Mouse (Mus musculus): ENCODE data around the gene Calm5. TPM values are rescaled to one million over a fixed set of nuclear protein-coding genes. Genes with fewer than 3 reads are reported as not detected.
A peak's percentile ranks its signal among the peaks of the same experiment; 100 is the strongest.
"Not testable (repeated sequence)": the region's sequence is repeated elsewhere in the genome, so short reads cannot be mapped to it uniquely, and the experiment has no call there.

The Calm5 gene
- not detected for total RNA-seq (2021)

DNA sequence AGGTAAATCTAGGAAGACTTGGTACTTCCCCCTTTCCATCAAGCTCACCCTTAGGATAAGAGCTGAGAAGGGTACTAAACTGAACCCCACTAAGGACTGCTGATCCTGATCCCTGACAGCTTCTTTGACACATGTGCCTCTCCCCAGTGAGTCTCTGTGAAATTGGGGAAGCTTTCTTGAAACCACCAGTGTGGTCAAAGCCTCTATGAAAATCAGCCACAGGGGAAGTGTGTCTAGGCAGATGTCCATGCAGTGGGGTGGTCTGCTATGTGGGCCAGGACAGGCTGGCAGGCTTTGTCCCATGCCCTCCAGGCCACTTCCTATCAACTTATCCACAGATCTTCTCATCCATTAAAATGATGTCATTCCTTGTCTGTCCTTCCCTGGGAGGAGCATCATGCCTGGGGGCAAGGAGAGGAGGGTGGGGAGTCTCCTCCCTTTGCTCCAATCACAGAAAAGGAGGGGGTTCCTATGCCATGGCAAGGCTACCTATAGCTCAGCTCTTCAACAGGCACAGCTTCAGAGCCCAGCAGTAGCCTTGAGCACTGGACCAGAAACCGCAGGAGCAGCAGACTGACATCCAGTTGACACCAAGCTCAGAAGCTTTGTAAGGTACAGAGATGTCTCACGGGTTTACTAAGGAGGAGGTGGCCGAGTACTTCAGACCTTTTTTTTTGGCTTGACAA, at the start of gene Calm5:
Gene Calm5, plus strand, starts transcription at position 526 of the 686 bp plus-strand sequence.
- DNase-seq (ENCODE audit: extremely low spot score in 1 of 2, low spot score in 2 of 2); intact Hi-C loops (cut with DNase I): not testable (repeated sequence)

DNA sequence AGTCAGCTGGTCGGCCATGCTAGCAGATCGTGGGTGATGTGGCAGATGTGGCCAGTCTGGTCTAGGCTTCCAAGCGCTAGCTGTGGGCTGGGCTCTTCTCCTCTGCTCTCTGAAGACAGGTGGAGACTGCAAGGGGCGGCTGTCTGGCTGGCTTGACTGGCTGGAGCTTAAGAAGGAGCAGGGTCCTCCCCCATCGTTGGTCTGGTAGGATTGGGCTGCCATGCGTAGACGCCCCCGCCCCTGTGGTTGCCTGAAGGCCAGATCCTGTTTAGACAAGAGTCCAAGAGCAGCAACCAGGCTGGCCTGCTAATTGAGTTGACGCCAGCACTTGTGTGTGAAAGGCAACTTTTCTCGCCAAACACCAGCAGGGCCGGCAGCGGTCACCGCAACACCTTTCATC, 49.8 kb upstream of the Calm5 start, which contains the start of gene Calml3:
Gene Calml3, minus strand, starts transcription at position 131 of the 400 bp plus-strand sequence.
- no peak for DNase-seq (ENCODE audit: extremely low spot score in 1 of 2, low spot score in 2 of 2)
- intact Hi-C loops (cut with DNase I) = no loop called here

DNA sequence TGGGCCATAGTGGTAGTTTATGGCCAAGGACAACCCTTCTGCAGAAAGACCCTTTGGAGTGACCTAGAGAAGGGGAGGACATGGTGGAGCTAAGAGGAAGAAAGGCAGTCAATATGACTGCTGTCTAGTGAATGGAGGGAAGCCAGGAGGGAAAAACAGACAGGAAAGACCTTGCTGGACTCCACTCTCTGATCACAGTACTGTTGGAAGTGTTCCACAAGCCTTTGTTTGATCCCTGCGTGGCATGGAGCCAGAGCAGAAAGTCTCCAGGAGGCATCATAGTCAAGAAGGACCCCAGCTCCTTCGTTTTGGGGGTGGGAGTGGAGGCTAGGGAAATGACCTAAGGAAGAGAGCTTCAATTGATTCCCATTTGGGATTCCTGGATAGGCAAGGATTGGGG, 48.8 kb upstream of the Calm5 start:
- intact Hi-C loops (cut with DNase I) = no loop called here
- peak in 1 of 2 experiments; percentile 63 for DNase-seq (ENCODE audit: extremely low spot score in 1 of 2, low spot score in 2 of 2)

DNA sequence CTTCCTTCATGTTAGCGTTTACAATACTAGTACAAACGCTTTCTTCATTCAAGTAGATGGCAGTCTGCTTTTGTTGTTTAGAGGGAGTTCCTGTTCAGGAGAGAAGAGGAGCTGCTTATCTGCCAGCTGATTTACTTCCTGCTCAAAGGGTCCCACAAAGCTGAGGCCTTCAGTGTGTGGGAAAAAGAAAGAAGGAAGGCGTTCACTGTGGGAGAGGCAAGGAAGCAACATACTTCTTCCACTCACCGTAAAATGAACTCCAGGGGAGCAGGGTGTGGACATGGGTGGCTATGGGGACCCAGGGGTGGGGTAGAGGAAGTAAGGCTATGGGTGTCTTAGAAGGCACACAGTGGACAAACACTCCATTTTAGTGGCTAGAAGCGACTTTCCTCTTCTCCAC, 48.3 kb upstream of the Calm5 start:
- no peak for DNase-seq (ENCODE audit: extremely low spot score in 1 of 2, low spot score in 2 of 2)
- intact Hi-C loops (cut with DNase I) = no loop called here

DNA sequence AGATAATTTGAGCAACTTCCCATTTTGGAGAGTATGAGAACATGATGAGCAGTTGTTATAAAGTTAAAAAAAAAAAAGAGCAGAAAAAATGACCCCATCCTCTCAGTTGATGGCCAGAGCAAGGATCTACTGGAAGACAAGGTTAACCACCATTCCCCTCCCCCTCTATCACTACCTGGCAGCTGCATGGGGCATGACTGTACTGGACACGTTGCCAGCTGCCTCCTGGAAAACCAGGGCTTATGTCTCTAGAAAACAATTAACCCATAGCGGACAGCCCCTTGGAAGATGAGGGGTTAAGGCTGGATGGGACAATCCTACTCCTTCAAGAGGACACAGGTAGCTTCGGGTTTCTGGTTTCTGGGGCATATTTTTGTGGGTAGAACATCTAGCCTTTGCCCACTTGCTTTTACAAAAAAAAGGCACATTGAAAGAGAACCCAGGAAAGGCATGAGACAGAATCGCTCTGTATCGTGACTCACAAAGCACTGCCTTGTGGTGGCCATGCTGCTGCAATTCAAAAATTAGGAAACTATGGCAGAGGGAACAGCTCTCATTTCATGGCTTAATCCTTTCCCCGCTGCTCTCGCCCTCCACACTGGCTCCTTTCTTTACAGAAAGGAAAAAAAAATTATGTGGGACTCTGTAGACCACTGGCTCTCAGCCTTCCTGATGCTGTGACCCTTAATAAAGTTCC, 46.7 kb upstream of the Calm5 start:
- intact Hi-C loops (cut with DNase I) = no loop called here
- DNase-seq (ENCODE audit: extremely low spot score in 1 of 2, low spot score in 2 of 2) = no peak

DNA sequence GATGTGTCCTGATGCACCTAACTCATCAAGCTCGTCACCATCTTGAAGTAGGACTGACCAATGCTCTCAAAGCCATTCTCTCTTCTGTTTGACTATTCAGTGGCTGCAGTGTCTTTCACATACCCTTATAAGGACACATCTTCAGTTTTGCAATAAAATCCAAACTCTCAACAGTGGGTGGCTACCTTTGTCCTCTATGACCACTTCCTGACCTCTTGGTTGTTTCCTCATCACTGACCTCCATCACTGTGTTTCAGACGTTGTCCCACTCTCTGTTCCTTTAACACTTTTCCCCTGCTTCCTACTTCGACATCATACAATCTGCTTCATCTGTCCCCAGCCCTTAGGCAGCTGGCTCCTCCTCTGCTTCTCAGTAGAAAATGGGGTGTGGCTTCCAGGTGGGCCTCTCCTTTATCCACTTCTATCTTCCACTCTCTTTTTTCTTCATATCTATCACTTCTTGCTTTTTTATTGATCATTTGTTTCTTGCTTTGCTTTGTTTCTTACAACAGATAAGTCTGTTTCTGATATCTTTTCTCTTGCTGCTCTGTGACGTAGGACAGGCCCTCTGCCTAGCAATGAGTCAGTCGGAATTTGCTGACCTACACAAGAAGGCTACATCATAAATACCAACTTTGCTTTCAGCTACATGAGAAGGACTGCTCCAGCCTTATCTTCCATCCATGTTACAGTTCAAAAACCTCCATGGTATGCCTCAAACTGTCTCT, 35.8 kb upstream of the Calm5 start:
- DNase-seq (ENCODE audit: extremely low spot score in 1 of 2, low spot score in 2 of 2) = no peak
- intact Hi-C loops (cut with DNase I) = no loop called here

DNA sequence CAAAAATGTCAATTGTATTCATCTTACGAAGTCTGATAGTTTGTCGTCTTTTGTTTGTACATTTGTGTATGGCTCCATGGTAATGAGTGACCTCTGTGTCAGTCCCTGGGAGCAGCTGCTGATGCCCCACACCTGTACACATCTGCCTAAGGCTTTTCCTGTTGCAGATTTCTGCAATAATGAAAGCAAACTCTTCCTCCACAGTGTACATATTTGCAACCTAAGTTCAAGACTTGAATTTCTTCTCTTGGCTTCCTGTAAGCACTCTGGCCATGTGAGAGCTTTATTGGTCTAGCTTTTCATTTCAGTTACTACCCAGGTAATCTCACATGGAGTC, 35.3 kb upstream of the Calm5 start:
- no peak for DNase-seq (ENCODE audit: extremely low spot score in 1 of 2, low spot score in 2 of 2)
- intact Hi-C loops (cut with DNase I) = no loop called here

DNA sequence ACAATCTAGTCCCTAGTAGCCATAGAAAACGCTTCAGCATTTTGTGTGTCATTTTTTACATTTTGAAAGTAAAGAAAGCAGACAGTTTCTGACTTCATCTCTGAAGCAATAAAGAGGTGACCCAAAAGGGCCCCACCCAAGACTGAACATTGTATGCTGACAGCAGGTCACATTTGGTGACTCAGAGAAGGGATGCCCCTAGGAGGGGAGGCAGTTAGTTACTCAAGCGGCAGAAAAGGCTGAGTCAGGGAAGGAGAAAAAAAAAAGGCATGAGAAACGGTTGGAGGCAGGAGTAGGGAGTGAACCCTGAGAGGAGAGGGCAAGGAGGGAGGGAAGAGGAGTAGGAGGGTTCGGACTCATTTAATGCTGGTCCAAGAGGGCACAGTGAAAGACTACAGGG, 31.9 kb upstream of the Calm5 start:
- intact Hi-C loops (cut with DNase I) = no loop called here
- no peak for DNase-seq (ENCODE audit: extremely low spot score in 1 of 2, low spot score in 2 of 2)

DNA sequence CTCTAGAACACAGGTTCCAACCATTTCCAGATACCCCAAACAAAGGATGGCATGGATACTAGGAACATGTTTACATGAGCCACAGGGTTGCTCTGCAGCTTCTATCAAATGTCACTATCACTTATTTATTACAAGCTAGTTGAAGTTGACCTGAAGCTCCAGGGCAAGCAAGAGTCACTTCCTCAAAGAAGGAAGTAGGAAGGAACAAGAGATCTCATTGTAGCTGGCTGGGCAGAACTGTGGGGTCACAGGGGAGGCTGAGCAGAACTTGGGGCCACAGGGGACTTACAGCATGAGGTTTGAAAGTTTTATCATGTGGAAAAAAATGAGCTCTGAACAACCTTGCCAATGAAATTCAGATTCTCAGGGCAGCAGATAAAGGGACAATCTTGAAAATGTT, 28.2 kb upstream of the Calm5 start:
- intact Hi-C loops (cut with DNase I) = no loop called here
- no peak for DNase-seq (ENCODE audit: extremely low spot score in 1 of 2, low spot score in 2 of 2)

DNA sequence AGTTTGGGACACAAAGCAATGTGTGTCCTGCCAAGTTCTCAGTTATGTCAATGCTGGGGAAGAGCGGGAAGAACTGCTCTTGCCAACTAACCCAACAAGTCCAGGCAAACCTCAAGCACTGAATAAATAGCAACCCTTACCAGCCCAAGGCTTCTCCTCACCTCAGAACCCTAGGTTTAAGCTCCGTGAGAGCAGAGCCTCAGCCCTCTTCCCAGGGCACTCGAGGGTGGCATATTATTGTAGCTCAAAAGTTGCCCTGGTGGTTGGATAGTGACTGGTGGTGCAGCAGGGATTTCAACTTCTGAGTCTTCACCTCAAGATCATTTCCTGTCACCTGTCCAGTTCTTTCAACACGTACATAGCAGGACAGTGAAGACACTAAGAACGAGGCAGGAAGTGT, 22.4 kb upstream of the Calm5 start:
- intact Hi-C loops (cut with DNase I) = no loop called here
- DNase-seq (ENCODE audit: extremely low spot score in 1 of 2, low spot score in 2 of 2) = no peak

DNA sequence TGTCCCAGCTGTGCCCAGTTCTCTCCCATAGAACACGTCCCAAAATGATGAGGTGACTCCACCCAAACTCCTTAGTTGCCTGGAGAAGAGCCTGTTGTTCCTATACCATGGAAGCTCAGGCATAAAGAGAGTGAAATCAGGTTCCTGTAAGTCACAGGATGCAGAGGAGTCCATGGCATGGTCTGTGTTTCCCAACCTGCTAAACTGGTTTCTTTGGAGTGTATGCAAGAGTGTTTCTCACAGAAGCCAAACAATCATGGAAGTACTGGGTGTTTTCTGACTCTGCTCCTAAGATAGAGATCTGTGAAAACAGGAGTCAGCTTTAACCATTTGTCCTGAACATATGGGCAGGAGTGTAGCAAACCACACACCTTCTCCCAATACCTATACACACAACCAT, 22.0 kb upstream of the Calm5 start:
- intact Hi-C loops (cut with DNase I) = no loop called here
- DNase-seq (ENCODE audit: extremely low spot score in 1 of 2, low spot score in 2 of 2) = no peak

DNA sequence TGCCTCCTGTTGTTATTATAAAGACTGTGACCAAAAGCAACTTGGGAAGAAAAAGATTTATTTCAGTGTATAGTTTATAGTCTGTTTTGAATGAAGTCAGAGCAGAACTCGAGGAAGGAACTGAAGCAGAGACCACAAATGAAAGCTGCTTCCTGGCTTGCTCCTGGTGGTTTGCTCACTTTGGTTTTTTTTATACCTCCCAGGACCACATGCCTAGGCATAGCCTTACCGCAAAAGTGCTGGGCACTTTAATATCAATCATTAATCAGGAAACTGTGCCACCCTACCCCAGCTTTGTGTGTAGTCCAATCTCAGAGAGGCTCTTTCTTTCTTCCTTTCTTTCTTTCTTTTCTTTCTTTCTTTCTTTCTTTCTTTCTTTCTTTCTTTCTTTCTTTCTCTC, 21.5 kb upstream of the Calm5 start:
- no peak for DNase-seq (ENCODE audit: extremely low spot score in 1 of 2, low spot score in 2 of 2)
- intact Hi-C loops (cut with DNase I) = no loop called here

DNA sequence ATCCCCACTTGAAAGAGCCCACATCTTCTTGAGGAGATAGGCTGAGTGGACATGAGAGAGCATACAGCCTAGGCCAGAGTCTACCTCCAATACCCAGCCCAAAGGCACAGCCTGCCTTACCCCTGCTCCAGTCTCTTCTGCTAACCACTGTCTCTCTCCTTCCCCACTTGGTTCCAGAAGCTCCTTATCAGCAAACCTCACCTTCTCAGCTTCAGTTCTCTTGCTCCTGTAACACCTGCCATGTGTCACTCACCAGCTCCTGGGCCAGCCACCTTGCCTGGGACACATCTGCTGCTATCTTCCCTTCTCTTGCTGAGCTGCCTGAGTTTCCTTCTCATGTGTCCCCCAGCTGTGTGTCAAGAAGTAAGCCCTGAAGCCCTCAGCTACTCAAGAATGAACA, 20.3 kb upstream of the Calm5 start:
- intact Hi-C loops (cut with DNase I); DNase-seq (ENCODE audit: extremely low spot score in 1 of 2, low spot score in 2 of 2): not testable (repeated sequence)

DNA sequence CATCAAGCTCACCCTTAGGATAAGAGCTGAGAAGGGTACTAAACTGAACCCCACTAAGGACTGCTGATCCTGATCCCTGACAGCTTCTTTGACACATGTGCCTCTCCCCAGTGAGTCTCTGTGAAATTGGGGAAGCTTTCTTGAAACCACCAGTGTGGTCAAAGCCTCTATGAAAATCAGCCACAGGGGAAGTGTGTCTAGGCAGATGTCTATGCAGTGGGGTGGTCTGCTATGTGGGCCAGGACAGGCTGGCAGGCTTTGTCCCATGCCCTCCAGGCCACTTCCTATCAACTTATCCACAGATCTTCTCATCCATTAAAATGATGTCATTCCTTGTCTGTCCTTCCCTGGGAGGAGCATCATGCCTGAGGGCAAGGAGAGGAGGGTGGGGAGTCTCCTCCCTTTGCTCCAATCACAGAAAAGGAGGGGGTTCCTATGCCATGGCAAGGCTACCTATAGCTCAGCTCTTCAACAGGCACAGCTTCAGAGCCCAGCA, 16.6 kb upstream of the Calm5 start, which contains the start of gene Calm4:
Gene Calm4, plus strand, starts transcription at position 446 of the 496 bp plus-strand sequence.
- intact Hi-C loops (cut with DNase I); DNase-seq (ENCODE audit: extremely low spot score in 1 of 2, low spot score in 2 of 2): not testable (repeated sequence)

DNA sequence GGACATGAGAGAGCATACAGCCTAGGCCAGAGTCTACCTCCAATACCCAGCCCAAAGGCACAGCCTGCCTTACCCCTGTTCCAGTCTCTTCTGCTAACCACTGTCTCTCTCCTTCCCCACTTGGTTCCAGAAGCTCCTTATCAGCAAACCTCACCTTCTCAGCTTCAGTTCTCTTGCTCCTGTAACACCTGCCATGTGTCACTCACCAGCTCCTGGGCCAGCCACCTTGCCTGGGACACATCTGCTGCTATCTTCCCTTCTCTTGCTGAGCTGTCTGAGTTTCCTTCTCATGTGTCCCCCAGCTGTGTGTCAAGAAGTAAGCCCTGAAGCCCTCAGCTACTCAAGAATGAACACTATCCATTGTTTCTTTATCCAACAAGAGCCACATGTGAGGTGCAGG, 13.3 kb upstream of the Calm5 start:
- intact Hi-C loops (cut with DNase I) = not testable (repeated sequence)

DNA sequence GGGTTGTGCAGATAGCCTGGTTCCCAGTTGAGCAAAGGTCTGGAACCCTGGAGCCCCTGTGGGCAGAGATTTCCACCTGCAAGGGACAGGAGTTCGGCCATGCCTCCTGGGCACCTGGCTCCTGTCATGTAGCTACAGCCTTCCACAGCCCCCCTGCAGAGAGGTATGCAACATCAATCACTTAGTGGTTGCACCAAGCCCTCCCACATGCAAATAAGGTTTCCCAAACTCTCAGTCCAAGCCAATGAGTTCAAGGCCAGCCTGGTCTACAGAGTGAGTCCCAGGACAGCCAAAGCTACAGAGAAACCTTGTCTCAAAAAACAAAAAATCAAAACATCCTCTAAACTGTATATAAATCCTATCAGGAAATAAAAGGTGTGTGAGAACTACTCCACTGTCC, 3.6 kb upstream of the Calm5 start:
- DNase-seq (ENCODE audit: extremely low spot score in 1 of 2, low spot score in 2 of 2) = no peak
- intact Hi-C loops (cut with DNase I) = no loop called here

More for the DNA sequence above, 13.3 kb upstream of the Calm5 start:
- not testable (repeated sequence) for DNase-seq (ENCODE audit: extremely low spot score in 1 of 2, low spot score in 2 of 2)

DNA sequence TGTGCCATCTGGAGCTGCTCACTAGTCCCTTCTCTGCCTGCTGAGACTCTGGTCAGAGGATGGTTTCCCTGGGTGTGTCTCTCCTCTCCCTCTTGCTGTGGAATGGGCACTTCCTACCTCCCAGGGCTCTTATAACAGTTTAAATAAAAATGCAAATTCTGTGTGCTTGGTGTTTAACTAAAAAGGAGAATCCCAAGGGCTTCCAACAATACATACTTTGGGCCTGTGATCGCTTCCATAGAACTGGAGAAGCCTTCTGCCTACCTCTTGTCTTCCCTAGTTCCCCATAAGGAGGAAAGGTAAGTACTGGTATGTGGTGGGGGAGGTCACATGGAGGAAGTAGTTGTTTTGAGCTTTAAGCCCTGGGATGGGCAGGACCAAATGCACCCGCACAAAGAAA, 883 bp downstream of the Calm5 start:
- DNase-seq (ENCODE audit: extremely low spot score in 1 of 2, low spot score in 2 of 2) = no peak
- intact Hi-C loops (cut with DNase I) = no loop called here

DNA sequence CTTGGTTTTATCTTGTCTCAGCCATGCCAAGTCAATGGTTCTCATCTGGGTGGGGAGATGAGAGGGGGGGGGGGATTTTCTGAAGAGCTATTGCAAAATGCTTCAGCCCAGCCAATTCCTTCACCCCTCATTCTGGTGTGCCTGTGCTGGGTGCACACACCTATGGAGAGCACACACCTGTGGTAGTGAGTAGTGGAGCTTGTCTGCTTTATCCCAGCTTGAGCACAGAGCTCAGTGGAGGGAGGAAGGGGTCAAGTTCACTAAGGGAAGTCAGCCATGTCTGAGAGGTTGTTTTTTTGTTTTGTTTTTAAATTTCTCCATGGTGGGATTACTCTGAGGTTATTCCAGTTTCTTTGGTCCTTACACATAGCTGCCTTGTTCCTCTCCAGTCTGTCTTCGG, 2.3 kb downstream of the Calm5 start:
- intact Hi-C loops (cut with DNase I) = no loop called here
- DNase-seq (ENCODE audit: extremely low spot score in 1 of 2, low spot score in 2 of 2) = no peak

DNA sequence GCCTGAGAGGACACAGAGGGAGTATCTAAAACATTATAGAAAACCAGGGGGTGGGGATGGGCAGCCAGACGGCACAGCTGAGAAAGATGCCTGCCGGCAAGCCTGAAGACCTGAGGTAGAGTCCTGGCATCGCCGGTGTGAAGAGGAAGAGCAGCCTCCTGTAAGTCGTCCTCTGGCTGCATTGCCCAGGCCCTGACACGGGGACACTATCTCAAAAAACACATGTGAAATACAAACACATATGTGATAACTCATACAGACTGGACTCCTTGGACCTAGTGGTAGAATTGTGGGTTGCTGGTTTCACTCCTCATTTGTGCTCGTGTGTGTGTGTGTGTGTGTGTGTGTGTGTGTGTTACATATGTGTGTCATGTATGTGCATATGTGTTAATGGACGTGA, 7.3 kb downstream of the Calm5 start:
- intact Hi-C loops (cut with DNase I) = no loop called here
- DNase-seq (ENCODE audit: extremely low spot score in 1 of 2, low spot score in 2 of 2) = no peak

DNA sequence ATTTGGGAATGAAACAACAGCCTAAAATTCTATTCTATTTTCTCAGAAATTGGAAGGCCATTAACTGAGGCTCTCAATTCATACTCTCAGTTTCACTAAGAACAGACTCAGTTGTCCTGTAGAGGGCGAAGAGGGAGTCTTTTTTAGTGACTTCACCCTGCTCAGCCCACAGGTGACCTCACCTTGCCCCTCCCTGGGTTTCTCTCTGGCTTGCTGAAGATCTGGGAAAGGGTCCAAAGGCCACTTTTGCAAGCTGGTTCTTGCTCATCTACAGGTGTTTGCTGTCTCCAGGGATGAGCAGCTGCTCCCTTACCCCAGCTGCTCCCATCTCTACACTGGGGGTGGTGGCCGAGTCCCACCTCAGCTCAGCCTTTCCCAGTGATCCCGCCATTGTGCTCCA, 8.4 kb downstream of the Calm5 start:
- intact Hi-C loops (cut with DNase I) = no loop called here

More for the DNA sequence above, 8.4 kb downstream of the Calm5 start:
- DNase-seq (ENCODE audit: extremely low spot score in 1 of 2, low spot score in 2 of 2) = no peak

Measured in left cerebral cortex, postnatal 10 days (tissue).